Mouse (Mus musculus): Measurements from ENCODE around the gene Upk1b. TPM values are rescaled to one million over a fixed set of nuclear protein-coding genes. Genes with fewer than 3 reads are reported as not detected.

Upk1b gene
- 0.51 and 0.83 TPM in 2 replicates for polyA plus RNA-seq (2012; rRNA removed)

DNA sequence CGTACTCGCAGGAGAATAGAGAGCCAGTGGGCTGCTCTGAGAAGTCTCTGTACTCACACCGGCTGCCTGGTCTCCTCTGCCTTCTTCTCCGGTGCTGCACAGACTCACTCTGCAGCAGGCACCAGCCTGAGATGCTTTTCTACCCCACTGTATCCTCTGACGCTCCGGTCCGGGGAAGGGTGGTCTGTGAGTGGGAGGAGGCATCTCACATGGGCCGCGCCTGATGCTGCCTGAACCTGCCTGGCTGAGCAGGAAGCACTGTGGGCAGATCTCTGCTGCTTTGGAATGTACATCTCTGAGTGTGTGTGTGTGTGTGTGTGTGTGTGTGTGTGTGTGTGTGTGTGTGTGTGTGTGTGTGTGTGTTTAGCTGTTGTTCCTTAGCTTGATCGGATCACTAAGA, at the start of gene Upk1b:
Gene Upk1b, minus strand, starts transcription at position 238 of the 400 bp plus-strand sequence.

DNA sequence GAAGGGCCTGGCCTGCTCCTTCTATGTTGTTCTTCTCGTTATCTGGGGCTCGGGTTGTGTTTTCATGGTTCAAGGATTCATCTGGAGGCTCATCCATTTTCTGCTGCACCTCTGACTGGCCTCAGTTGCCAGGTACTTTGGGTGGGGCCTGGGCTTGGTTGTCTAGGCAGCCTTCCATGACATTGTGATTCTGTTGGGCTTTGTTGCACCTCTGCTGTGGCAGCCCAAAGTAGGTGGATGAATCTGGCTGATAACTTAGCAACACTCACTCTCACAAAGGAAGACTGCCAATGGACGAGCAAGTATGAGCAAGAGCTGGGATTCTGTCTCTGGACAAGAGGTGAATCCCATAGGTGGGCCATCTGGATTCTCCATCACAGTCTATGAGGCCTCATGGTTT, 28.5 kb upstream of the Upk1b start, which contains the start of gene 4930435E12Rik:
Gene 4930435E12Rik, minus strand, starts transcription at position 101 of the 400 bp plus-strand sequence.

DNA sequence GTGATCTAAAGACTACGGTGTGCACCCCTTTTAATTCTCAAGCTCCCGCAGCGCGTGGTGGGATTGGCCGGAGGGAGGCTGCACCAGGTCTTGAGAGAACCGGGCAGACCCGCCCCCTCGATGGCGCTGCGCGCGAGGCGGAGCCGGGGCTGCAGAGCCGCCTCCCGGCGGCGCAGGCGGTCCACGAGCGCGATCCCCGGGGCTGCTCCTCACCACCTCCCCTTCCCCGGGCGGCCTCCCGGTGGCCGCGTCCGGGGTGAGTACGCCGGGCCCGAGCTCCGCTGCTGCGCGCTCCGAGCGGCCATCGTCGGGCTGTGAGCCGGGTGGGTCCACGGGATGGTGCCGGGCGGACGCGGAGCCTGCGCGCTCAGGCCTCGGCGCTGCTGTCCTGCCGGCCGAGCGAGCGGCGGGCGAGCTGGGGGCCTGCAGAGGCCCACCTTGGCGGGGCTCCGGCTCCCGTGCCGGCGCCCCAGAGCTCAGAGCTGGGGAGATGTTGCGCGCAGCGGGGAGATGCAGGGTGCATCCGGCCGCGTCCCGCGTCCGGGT, 57.9 kb downstream of the Upk1b start, which contains the start of gene B4galt4:
Gene B4galt4, plus strand, starts transcription at position 152 of the 546 bp plus-strand sequence.

Other genes starting within 250 kb of the Upk1b start
- 17.3 and 23.3 TPM in 2 replicates for gene Tmem39a, start 241.6 kb downstream of the Upk1b start, polyA plus RNA-seq (2012; rRNA removed)
- 1.0 and 1.4 TPM in 2 replicates for gene Arhgap31, start 87.1 kb downstream of the Upk1b start, polyA plus RNA-seq (2012; rRNA removed)
- 1.3 and 2.7 TPM in 2 replicates for gene B4galt4, start 58.1 kb downstream of the Upk1b start, polyA plus RNA-seq (2012; rRNA removed)
- gene 4930435E12Rik, start 28.4 kb upstream of the Upk1b start, polyA plus RNA-seq (2012; rRNA removed) = not detected in 2 replicates
- 0.35 and 0.70 TPM in 2 replicates for gene Igsf11, start 92.3 kb upstream of the Upk1b start, polyA plus RNA-seq (2012; rRNA removed)

Data from stomach, adult 2 months (tissue).